Mouse (Mus musculus) liver, adult 2 months (tissue): Measurements from ENCODE around the gene Nod1.

Source experiments
- CTCF ChIP-seq: fragments of 200-500 bp; IDR thresholded peaks from 2 replicates; pipeline ENCODE4 v1.5.1; 2011; ENCODE audit warnings: low read depth, low read length, control low read depth
- POLR2A ChIP-seq: fragments of 200-500 bp; IDR thresholded peaks from 2 replicates; pipeline ENCODE4 v1.6.1; 2011; ENCODE audit warnings: low read length, control low read depth; ENCODE audit not compliant: insufficient read depth; ENCODE audit errors: extremely low read depth

DNA sequence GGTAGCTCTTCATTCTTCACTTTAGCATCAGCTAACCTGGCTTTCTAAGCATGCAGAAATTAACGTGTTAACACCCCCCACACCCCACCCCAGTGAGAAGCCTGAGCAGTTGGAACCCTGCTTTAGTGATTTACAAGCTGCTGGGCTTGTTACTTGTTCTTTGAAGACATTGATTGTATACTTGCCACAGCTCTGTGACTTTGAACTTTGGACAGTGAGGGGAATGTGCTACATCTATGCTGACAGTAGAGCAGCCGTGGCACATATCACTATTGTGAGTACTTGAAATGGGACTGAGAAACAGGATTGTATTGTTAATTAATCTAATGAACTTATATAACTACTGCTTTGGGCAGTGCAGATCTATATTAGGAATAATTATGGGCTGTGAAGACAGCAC lies 89.0 kb downstream of the Nod1 start:
- TF ChIP-seq CTCF (no peak), POLR2A (no peak)
